Mouse (Mus musculus) hindbrain, embryonic 13.5 days (tissue): ENCODE data around the gene Slc44a3. TPM values are rescaled to one million over a fixed set of nuclear protein-coding genes. Genes with fewer than 3 reads are reported as not detected.

ENCODE experiments used
- ATAC-seq: fragments of 200-750 bp; cut with Nextera tagmentation; 2 replicates; pipeline ENCODE4 v1.8.0; 2017; ENCODE audit warnings: moderate TSS enrichment; ENCODE audit not compliant: low FRiP score
- H3K27ac ChIP-seq: fragments of 300-500 bp; sonication (generic); 2 replicates; pipeline ENCODE4 v1.5.1; 2015; ENCODE audit warnings: inconsistent platforms, mild to moderate bottlenecking, moderate library complexity
- H3K27me3 ChIP-seq: fragments of 300-500 bp; sonication (generic); 2 replicates; pipeline ENCODE4 v1.6.1; 2015; ENCODE audit warnings: mild to moderate bottlenecking, inconsistent platforms
- H3K36me3 ChIP-seq: fragments of 300-500 bp; sonication (generic); 2 replicates; pipeline ENCODE4 v1.6.1; 2015; ENCODE audit warnings: mild to moderate bottlenecking, inconsistent platforms
- H3K4me1 ChIP-seq: fragments of 300-500 bp; sonication (generic); replicated peaks from 2 replicates; pipeline ENCODE4 v1.6.1; 2015; ENCODE audit warnings: inconsistent platforms
- H3K4me2 ChIP-seq: fragments of 300-500 bp; sonication (generic); 2 replicates; pipeline ENCODE4 v1.6.1; 2015; ENCODE audit warnings: inconsistent platforms, mild to moderate bottlenecking, moderate library complexity
- H3K4me3 ChIP-seq: fragments of 300-500 bp; sonication (generic); 2 replicates; pipeline ENCODE4 v1.5.1; 2015; ENCODE audit warnings: mild to moderate bottlenecking, inconsistent platforms
- H3K9ac ChIP-seq: fragments of 300-500 bp; sonication (generic); 2 replicates; pipeline ENCODE4 v1.6.1; 2015; ENCODE audit warnings: mild to moderate bottlenecking, inconsistent platforms
- H3K9me3 ChIP-seq: fragments of 300-500 bp; sonication (generic); 2 replicates; pipeline ENCODE4 v1.6.1; 2016; ENCODE audit warnings: inconsistent platforms
- WGBS: fragments of 180-500 bp; shearing (Covaris S2); methylation state at CpG from one replicate; pipeline ENCODE4 v1.1.7; 2015; 5-methylcytosine and 5-hydroxymethylcytosine counted together
- polyA plus RNA-seq: library from polyadenylated mRNA; unstranded; fragments of >200 nt; fragmentation: Nextera tagmentation; extraction: Ambion mirVana; gene quantifications from 2 replicates; pipeline ENCODE4 v1.2.1, GENCODE M21; 2015

The Slc44a3 gene
- polyA plus RNA-seq: 0.78 and 1.3 TPM in 2 replicates

GRCm38 (mm10) chr3:121532176-121532575 is at the start of gene Slc44a3:
TSS of gene Slc44a3 (minus strand) at chr3:121532404.
- Histone ChIP-seq H3K27me3 (peaks cover 34% of the 10 kb centered on the region), H3K4me3 (peak within 1 kb of the TSS; percentile 33), H3K36me3 (no peaks in the 10 kb centered on the region), H3K9me3 (no peaks in the 10 kb centered on the region), H3K9ac (peak within 1 kb of the TSS; percentile 65), H3K27ac (no peak within 1 kb of the TSS), H3K4me2 (peak within 1 kb of the TSS; percentile 59), H3K4me1 (peaks cover 16% of the 10 kb centered on the region)
- whole genome bisulfite sequencing: 4% methylated on average over 24 of the region's 24 CpGs
- peak; percentile 64 for ATAC-seq

- 86% methylated on average over 6 of the region's 6 CpGs for WGBS
- no peak for ATAC-seq
- H3K4me2 ChIP-seq: no peak overlapping the region
- no peaks in the 10 kb centered on the region for H3K4me1 ChIP-seq
- H3K9ac ChIP-seq: no peak overlapping the region
- H3K4me3 ChIP-seq: no peak overlapping the region
- no peak overlapping the region for H3K27ac ChIP-seq
- H3K27me3 ChIP-seq: no peaks in the 10 kb centered on the region
- no peaks in the 10 kb centered on the region for H3K9me3 ChIP-seq
- no peaks in the 10 kb centered on the region for H3K36me3 ChIP-seq
These were observed 47.8 kb upstream of the Slc44a3 start for GRCm38 (mm10) chr3:121579880-121580549.

- Histone ChIP-seq H3K27ac (no peak overlapping the region), H3K27me3 (no peaks in the 10 kb centered on the region), H3K4me2 (no peak overlapping the region), H3K36me3 (no peaks in the 10 kb centered on the region), H3K4me3 (no peak overlapping the region), H3K9me3 (no peaks in the 10 kb centered on the region), H3K9ac (no peak overlapping the region), H3K4me1 (no peaks in the 10 kb centered on the region)
- 94% methylated on average over 5 of the region's 5 CpGs for WGBS
- ATAC-seq: no peak
These were observed 47.2 kb upstream of the Slc44a3 start for GRCm38 (mm10) chr3:121579402-121579801.

- no peaks in the 10 kb centered on the region for H3K27me3 ChIP-seq
- 62% methylated on average over 4 of the region's 5 CpGs for WGBS
- no peaks in the 10 kb centered on the region for H3K36me3 ChIP-seq
- no peaks in the 10 kb centered on the region for H3K9me3 ChIP-seq
- H3K9ac ChIP-seq: no peak overlapping the region
- H3K4me1 ChIP-seq: no peaks in the 10 kb centered on the region
- H3K4me2 ChIP-seq: no peak overlapping the region
- H3K4me3 ChIP-seq: no peak overlapping the region
- ATAC-seq: no peak
- H3K27ac ChIP-seq: no peak overlapping the region
These were observed 46.5 kb upstream of the Slc44a3 start for GRCm38 (mm10) chr3:121578706-121579105.

GRCm38 (mm10) chr3:121577641-121578040 is 45.4 kb upstream of the Slc44a3 start:
- Histone ChIP-seq H3K4me1 (no peaks in the 10 kb centered on the region), H3K9me3 (no peaks in the 10 kb centered on the region), H3K36me3 (no peaks in the 10 kb centered on the region), H3K27ac (no peak overlapping the region), H3K9ac (no peak overlapping the region), H3K4me3 (no peak overlapping the region), H3K27me3 (no peaks in the 10 kb centered on the region), H3K4me2 (no peak overlapping the region)
- 89% methylated on average over 5 of the region's 5 CpGs for WGBS
- ATAC-seq: no peak

GRCm38 (mm10) chr3:121577032-121577591 is 44.9 kb upstream of the Slc44a3 start:
- 59% methylated on average over 10 of the region's 10 CpGs for WGBS

GRCm38 (mm10) chr3:121576367-121576766 is 44.2 kb upstream of the Slc44a3 start:
- H3K4me2 ChIP-seq: no peak overlapping the region
- no peak for ATAC-seq
- no peaks in the 10 kb centered on the region for H3K27me3 ChIP-seq
- no peak overlapping the region for H3K9ac ChIP-seq
- H3K4me3 ChIP-seq: no peak overlapping the region
- WGBS: 64% methylated on average over 6 of the region's 6 CpGs
- H3K4me1 ChIP-seq: no peaks in the 10 kb centered on the region
- H3K9me3 ChIP-seq: no peaks in the 10 kb centered on the region
- H3K27ac ChIP-seq: no peak overlapping the region
- no peaks in the 10 kb centered on the region for H3K36me3 ChIP-seq

More at GRCm38 (mm10) chr3:121577032-121577591, 44.9 kb upstream of the Slc44a3 start:
- Histone ChIP-seq H3K36me3 (no peaks in the 10 kb centered on the region), H3K9me3 (no peaks in the 10 kb centered on the region), H3K27me3 (no peaks in the 10 kb centered on the region), H3K27ac (no peak overlapping the region), H3K4me2 (no peak overlapping the region), H3K4me1 (no peaks in the 10 kb centered on the region), H3K4me3 (no peak overlapping the region), H3K9ac (no peak overlapping the region)
- ATAC-seq: no peak

GRCm38 (mm10) chr3:121574386-121574785 is 42.2 kb upstream of the Slc44a3 start:
- WGBS: 81% methylated on average over 4 of the region's 4 CpGs
- no peak for ATAC-seq
- no peak overlapping the region for H3K9ac ChIP-seq

GRCm38 (mm10) chr3:121573858-121574257 is 41.7 kb upstream of the Slc44a3 start:
- Histone ChIP-seq H3K4me1 (no peaks in the 10 kb centered on the region), H3K4me2 (no peak overlapping the region), H3K9ac (no peak overlapping the region), H3K27ac (no peak overlapping the region), H3K9me3 (no peaks in the 10 kb centered on the region), H3K4me3 (no peak overlapping the region), H3K36me3 (no peaks in the 10 kb centered on the region), H3K27me3 (no peaks in the 10 kb centered on the region)
- no peak for ATAC-seq
- 86% methylated on average over 7 of the region's 7 CpGs for WGBS

More at GRCm38 (mm10) chr3:121574386-121574785, 42.2 kb upstream of the Slc44a3 start:
- Histone ChIP-seq H3K4me1 (no peaks in the 10 kb centered on the region), H3K9me3 (no peaks in the 10 kb centered on the region), H3K4me2 (no peak overlapping the region), H3K4me3 (no peak overlapping the region), H3K27me3 (no peaks in the 10 kb centered on the region), H3K27ac (no peak overlapping the region), H3K36me3 (no peaks in the 10 kb centered on the region)

- H3K27ac ChIP-seq: no peak overlapping the region
- H3K36me3 ChIP-seq: no peaks in the 10 kb centered on the region
- no peak overlapping the region for H3K4me3 ChIP-seq
- H3K4me2 ChIP-seq: no peak overlapping the region
- WGBS: 85% methylated on average over 4 of the region's 4 CpGs
- H3K27me3 ChIP-seq: no peaks in the 10 kb centered on the region
- ATAC-seq: no peak
- H3K9me3 ChIP-seq: no peaks in the 10 kb centered on the region
- H3K9ac ChIP-seq: no peak overlapping the region
- H3K4me1 ChIP-seq: no peaks in the 10 kb centered on the region
These were observed 39.3 kb upstream of the Slc44a3 start for GRCm38 (mm10) chr3:121571491-121571890.

- Histone ChIP-seq H3K4me1 (no peaks in the 10 kb centered on the region), H3K27ac (no peak overlapping the region), H3K4me3 (no peak overlapping the region), H3K4me2 (no peak overlapping the region), H3K9me3 (no peaks in the 10 kb centered on the region), H3K9ac (no peak overlapping the region), H3K27me3 (no peaks in the 10 kb centered on the region), H3K36me3 (no peaks in the 10 kb centered on the region)
- WGBS: 84% methylated on average over 11 of the region's 11 CpGs
- ATAC-seq: no peak
These were observed 38.4 kb upstream of the Slc44a3 start for GRCm38 (mm10) chr3:121570623-121571022.

- Histone ChIP-seq H3K4me1 (no peaks in the 10 kb centered on the region), H3K36me3 (no peaks in the 10 kb centered on the region), H3K4me3 (no peak overlapping the region), H3K9me3 (no peaks in the 10 kb centered on the region), H3K27me3 (no peaks in the 10 kb centered on the region), H3K4me2 (no peak overlapping the region), H3K9ac (no peak overlapping the region), H3K27ac (no peak overlapping the region)
- WGBS: 44% methylated on average over 5 of the region's 5 CpGs
- ATAC-seq: no peak
These were observed 37.6 kb upstream of the Slc44a3 start for GRCm38 (mm10) chr3:121569767-121570166.

- no peaks in the 10 kb centered on the region for H3K36me3 ChIP-seq
- no peak overlapping the region for H3K4me2 ChIP-seq
- no peak overlapping the region for H3K9ac ChIP-seq
- no peaks in the 10 kb centered on the region for H3K9me3 ChIP-seq
- no peaks in the 10 kb centered on the region for H3K27me3 ChIP-seq
- H3K27ac ChIP-seq: no peak overlapping the region
- no peak overlapping the region for H3K4me3 ChIP-seq
- ATAC-seq: no peak
- H3K4me1 ChIP-seq: no peaks in the 10 kb centered on the region
- 85% methylated on average over 9 of the region's 9 CpGs for WGBS
These were observed 36.8 kb upstream of the Slc44a3 start for GRCm38 (mm10) chr3:121569004-121569403.
